Mouse (Mus musculus): ENCODE measurements around the gene Krtap5-4. TPM values are rescaled to one million over a fixed set of nuclear protein-coding genes. Genes with fewer than 3 reads are reported as not detected.
"Not testable (repeated sequence)": the region's sequence is repeated elsewhere in the genome, so short reads cannot be mapped to it uniquely, and the experiment has no call there.

Gene Krtap5-4
- not detected in 2 replicates for polyA plus RNA-seq (2012; rRNA removed)

DNA sequence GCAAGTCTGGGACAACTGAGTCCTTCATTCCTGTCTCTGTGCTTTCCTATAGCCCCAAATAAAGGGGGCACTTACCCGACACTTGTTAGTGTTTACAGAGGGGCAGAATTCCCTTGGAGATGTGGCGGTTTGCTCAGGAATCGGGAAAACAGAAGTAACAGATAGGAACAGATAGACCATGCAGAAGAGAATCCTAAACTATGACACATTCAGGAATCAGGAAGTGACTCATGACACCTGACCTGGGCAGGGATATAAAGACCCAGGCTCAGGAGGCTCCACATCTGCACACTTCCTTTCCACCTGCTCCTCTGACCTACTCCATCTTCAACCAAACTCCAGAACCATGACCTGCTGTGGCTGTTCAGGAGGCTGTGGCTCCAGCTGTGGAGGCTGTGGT lies at the start of gene Krtap5-4:
Gene Krtap5-4 (plus strand): TSS at position 301 of the 400 bp plus-strand sequence.
- Histone ChIP-seq H3K4me1 (ENCODE audit: control insufficient read depth, insufficient read depth, low read length) (no peaks in the 10 kb centered on the region), H3K27ac (ENCODE audit: insufficient read depth, low read length) (no peak within 1 kb of the TSS), H3K4me3 (ENCODE audit: insufficient read depth, low read length) (no peak within 1 kb of the TSS)
- TF ChIP-seq POLR2A (IDR thresholded peaks at IDR 0.05; ENCODE audit: extremely low read depth, insufficient read depth, low read length) (no peak), CTCF (IDR thresholded peaks at IDR 0.05; ENCODE audit: extremely low read depth, insufficient read depth, low read length) (no peak)

DNA sequence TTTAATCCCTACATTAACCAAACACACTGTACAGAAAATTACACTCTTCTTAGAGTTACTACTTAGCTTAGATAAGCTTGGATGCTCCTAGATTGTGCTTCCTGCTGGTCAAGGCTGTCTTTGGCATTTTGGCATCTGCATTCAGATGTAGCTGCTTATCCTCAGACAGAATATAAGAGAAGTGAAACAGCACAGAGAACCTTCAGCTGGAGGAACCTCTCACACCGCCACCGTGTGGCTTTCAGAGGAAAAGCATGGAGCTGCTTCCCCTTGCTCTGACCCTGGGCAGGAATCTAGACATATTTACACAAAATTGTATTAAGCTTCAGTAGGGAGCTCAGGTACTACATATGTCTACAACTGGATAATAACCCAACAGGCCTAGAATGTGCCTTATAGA lies 47.8 kb upstream of the Krtap5-4 start:
- no peak overlapping the region for H3K27ac ChIP-seq (ENCODE audit: insufficient read depth, low read length)
- TF ChIP-seq CTCF (IDR thresholded peaks at IDR 0.05; ENCODE audit: extremely low read depth, insufficient read depth, low read length) (peak; percentile 74), POLR2A (IDR thresholded peaks at IDR 0.05; ENCODE audit: extremely low read depth, insufficient read depth, low read length) (no peak)
- H3K4me1 ChIP-seq (ENCODE audit: control insufficient read depth, insufficient read depth, low read length) = no peaks in the 10 kb centered on the region
- no peak overlapping the region for H3K4me3 ChIP-seq (ENCODE audit: insufficient read depth, low read length)

DNA sequence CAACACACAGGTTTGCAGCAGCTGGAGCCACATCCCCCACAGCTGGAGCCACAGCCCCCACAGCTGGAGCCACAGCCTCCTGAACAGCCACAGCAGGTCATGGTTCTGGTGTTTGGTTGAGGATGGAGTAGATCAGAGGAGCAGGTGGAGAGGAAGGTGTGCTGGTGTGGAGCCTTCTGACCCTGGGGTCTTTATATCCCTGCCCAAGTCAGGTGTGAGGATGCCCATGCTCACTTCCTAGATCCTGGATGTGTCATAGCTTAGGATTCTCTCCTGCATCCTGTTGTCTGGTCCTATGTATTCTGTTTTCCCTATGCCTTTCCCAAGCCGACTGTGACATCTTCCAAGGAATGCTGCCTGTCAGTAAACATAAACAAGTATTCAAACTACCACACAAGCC lies 45.1 kb upstream of the Krtap5-4 start, which contains the start of gene Gm2431:
Gene Gm2431 (minus strand): TSS at position 101 of the 400 bp plus-strand sequence.
- H3K4me1 ChIP-seq (ENCODE audit: control insufficient read depth, insufficient read depth, low read length); H3K4me3 ChIP-seq (ENCODE audit: insufficient read depth, low read length); H3K27ac ChIP-seq (ENCODE audit: insufficient read depth, low read length): not testable (repeated sequence)

DNA sequence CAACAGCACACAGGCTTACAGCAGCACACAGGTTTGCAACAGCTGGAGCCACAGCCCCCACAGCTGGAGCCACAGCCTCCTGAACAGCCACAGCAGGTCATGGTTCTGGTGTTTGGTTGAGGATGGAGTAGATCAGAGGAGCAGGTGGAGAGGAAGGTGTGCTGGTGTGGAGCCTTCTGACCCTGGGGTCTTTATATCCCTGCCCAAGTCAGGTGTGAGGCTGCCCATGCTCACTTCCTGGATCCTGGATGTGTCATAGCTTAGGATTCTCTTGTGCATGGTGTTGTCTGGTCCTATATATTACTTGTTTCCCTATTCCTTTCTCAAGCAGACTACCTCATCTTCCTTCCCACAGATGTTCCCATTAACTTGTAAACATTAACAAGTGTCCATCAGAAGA lies 29.1 kb upstream of the Krtap5-4 start, which contains the start of gene Gm4559:
Gene Gm4559 (minus strand): TSS at position 101 of the 400 bp plus-strand sequence.
- not testable (repeated sequence) for H3K27ac ChIP-seq (ENCODE audit: insufficient read depth, low read length); H3K4me1 ChIP-seq (ENCODE audit: control insufficient read depth, insufficient read depth, low read length); H3K4me3 ChIP-seq (ENCODE audit: insufficient read depth, low read length)

DNA sequence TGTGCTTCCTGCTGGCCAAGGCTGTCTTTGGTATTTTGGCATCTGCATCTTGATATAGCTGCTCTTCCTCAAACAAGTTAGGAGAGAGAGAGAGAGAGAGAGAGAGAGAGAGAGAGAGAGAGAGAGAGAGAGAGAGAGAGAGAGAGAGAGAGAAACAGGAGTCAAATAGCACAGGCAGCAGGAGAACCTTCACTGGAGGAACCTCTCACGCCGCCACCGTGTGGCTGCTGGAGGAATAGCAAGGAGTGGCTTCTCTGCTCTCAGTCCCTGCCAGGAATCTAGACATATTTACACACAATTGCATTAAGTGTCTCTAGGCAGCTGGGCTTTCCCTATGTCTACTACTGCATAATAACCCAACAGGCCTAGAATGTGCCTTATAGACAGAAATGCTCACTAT lies 25.2 kb upstream of the Krtap5-4 start:
- not testable (repeated sequence) for H3K4me3 ChIP-seq (ENCODE audit: insufficient read depth, low read length)
- TF ChIP-seq CTCF (IDR thresholded peaks at IDR 0.05; ENCODE audit: extremely low read depth, insufficient read depth, low read length) = peak; percentile 47

DNA sequence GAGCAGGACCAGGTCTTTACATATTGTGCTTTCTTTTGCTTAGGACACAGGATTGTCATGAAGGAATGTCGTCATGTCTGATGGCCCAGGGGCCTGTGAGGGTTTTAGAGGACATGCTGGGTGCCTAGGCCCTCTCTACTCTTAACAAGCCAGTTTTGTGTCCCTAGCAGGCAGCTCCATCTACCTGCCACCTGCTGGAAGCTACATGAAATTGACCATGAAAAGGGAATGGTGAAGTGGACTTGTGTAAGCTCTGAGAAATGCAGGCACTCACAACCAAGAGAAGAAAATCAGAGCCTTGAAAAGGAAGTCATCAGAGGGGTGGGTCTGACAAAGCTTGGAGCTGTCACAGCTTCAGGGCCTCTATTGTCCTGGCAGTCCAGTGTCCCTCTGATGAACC lies 24.1 kb upstream of the Krtap5-4 start:
- H3K4me1 ChIP-seq (ENCODE audit: control insufficient read depth, insufficient read depth, low read length); H3K27ac ChIP-seq (ENCODE audit: insufficient read depth, low read length); H3K4me3 ChIP-seq (ENCODE audit: insufficient read depth, low read length): not testable (repeated sequence)

More for the DNA sequence above, 25.2 kb upstream of the Krtap5-4 start:
- H3K4me1 ChIP-seq (ENCODE audit: control insufficient read depth, insufficient read depth, low read length); H3K27ac ChIP-seq (ENCODE audit: insufficient read depth, low read length): not testable (repeated sequence)

DNA sequence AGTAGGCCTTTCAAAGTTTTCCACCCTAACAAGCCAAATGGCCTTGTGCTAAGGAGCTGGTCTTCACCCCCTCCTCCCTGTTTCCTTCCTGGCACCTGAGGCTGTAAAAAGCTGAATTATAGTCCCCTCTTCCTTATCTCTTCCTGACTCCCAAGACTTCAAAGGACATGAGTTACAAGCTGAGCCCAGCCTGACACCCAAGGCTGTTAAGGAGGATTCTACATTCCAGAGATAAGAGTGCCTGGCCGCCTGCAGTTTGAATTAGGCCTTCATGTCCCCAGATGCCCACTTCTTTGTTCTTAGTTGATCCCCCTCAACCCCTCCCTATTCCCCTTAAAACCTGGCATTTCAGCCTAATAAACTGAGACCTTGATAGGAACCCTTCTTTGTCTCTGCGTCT lies 20.5 kb upstream of the Krtap5-4 start:
- not testable (repeated sequence) for H3K4me1 ChIP-seq (ENCODE audit: control insufficient read depth, insufficient read depth, low read length); H3K4me3 ChIP-seq (ENCODE audit: insufficient read depth, low read length); H3K27ac ChIP-seq (ENCODE audit: insufficient read depth, low read length)

DNA sequence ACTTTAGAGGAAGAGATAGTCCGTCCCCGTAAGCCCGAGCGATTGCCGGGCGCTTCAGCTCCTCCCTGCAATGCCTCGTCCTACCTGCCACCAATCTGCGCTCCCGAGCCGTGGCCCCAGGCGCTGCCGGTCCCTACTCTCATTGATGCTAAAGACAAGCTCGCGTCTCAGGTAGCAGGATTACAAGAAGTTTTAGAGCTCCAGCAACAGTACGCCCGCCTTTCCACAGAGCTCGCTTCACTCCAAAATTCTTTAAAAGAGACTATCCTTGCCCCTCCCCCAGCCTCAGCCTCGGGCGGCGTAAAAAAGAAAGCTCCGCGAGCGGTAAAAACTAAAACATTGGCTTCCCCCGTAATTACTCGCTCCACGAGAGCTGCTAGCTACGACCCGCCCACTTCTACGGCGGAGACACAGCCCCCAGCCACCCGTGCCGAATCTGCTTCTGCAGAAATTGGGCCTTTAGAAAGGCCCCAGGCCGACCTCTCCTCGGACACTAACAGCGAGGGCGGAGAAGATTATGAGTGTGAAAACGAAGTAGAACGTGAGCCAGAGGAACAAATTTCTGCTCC lies 19.2 kb upstream of the Krtap5-4 start:
- Histone ChIP-seq H3K27ac (ENCODE audit: insufficient read depth, low read length) (no peak overlapping the region), H3K4me3 (ENCODE audit: insufficient read depth, low read length) (peak overlapping the region; percentile 47), H3K4me1 (ENCODE audit: control insufficient read depth, insufficient read depth, low read length) (no peaks in the 10 kb centered on the region)
- TF ChIP-seq POLR2A (IDR thresholded peaks at IDR 0.05; ENCODE audit: extremely low read depth, insufficient read depth, low read length) (no peak), CTCF (IDR thresholded peaks at IDR 0.05; ENCODE audit: extremely low read depth, insufficient read depth, low read length) (no peak)

DNA sequence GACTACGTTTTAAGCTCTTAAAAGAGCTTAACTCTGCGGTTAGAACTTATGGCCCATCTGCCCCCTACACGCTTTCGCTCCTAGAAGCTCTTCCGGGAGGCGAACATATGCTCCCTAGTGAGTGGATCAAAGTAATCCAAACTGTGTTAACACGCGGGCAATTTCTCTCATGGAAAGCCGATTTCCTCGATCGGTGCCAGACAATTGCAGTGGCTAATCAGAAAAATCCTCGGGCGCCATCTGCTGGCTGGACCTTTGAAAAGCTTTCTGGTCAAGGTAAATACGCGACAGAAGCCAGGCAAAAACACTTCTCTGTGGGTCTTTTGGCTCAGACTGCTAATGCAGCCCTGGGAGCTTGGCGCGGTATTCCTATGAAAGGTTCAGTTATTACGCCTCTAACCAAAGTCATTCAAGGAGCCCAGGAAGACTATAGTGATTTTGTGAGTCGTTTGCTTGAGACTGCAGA lies 18.7 kb upstream of the Krtap5-4 start:
- Histone ChIP-seq H3K4me3 (ENCODE audit: insufficient read depth, low read length) (peak overlapping the region; percentile 47), H3K27ac (ENCODE audit: insufficient read depth, low read length) (no peak overlapping the region), H3K4me1 (ENCODE audit: control insufficient read depth, insufficient read depth, low read length) (no peaks in the 10 kb centered on the region)
- TF ChIP-seq CTCF (IDR thresholded peaks at IDR 0.05; ENCODE audit: extremely low read depth, insufficient read depth, low read length) (peak; percentile 49), POLR2A (IDR thresholded peaks at IDR 0.05; ENCODE audit: extremely low read depth, insufficient read depth, low read length) (no peak)

DNA sequence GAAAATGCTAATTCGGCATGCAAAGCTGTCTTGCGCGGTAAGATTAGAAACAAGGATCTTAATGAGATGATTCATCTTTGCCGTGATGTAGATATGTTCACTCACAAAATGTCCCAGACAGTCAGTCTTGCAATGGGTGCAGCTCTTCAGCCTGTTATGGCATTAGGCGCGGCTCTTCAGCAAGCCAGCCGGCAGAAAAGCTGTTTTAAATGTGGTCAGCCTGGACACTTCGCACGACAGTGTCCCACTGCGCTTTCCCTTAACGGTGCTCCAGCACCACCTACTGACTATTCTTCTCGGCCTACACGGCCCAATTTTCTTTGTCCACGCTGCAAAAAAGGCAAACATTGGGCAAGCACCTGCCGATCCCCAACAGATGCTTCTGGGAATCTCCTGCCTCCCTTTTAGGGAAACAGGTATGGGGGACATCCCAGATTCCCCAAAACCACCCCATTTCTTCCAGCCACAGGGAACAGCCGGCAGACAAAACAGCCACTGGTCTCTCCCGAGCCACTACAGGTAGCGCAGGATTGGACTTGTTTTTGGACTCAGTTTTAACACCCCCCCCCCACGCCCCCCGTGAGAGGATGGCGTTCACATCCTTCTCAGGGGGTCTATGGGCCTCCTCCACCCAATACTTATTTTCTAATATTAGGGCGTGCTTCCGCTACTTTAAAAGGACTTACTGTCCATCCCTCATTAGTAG lies 18.1 kb upstream of the Krtap5-4 start:
- TF ChIP-seq CTCF (IDR thresholded peaks at IDR 0.05; ENCODE audit: extremely low read depth, insufficient read depth, low read length) (peak; percentile 34; the same call in 1 of the 2 replicates), POLR2A (IDR thresholded peaks at IDR 0.05; ENCODE audit: extremely low read depth, insufficient read depth, low read length) (no peak)
- no peaks in the 10 kb centered on the region for H3K4me1 ChIP-seq (ENCODE audit: control insufficient read depth, insufficient read depth, low read length)
- H3K4me3 ChIP-seq (ENCODE audit: insufficient read depth, low read length) = no peak overlapping the region
- no peak overlapping the region for H3K27ac ChIP-seq (ENCODE audit: insufficient read depth, low read length)

DNA sequence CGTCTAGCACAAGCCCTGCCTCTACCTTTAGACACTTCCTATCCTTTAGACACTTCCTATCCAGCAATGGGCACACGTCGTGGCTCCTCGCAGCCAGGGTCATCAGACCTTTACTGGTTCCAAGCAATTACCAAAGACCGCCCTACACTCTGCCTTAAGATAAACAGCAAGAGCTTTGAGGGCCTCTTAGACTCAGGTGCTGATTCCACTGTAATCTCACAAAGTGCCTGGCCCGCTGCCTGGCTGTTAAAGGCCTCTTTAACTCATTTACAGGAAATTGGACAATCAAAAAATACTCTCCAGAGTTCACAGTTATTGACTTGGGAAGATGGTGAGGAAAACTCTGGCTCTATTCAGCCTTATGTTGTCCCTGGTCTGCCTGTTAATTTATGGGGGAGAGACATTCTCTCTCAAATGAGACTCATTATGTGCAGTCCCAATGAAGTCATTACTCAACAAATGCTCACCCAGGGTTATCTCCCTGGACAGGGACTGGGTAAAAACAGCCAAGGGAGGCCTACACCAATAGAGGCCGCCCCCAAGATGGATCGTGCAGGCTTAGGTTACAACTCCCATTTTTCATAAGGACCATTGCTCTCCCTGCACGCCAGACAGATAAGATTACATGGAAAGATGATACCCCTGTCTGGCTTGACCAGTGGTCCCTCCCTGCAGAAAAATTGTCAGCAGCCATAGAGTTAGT lies 17.3 kb upstream of the Krtap5-4 start:
- not testable (repeated sequence) for H3K27ac ChIP-seq (ENCODE audit: insufficient read depth, low read length); H3K4me1 ChIP-seq (ENCODE audit: control insufficient read depth, insufficient read depth, low read length); H3K4me3 ChIP-seq (ENCODE audit: insufficient read depth, low read length)
